Mouse (Mus musculus) intestine, embryonic 14.5 days (tissue): Measurements from ENCODE around the gene Kif3c. TPM values are rescaled to one million over a fixed set of nuclear protein-coding genes. Genes with fewer than 3 reads are reported as not detected.

Experiments
- polyA plus RNA-seq: library from polyadenylated mRNA; unstranded; fragments of >200 nt; fragmentation: Nextera tagmentation; extraction: Ambion mirVana; gene quantifications from 2 replicates; pipeline ENCODE4 v1.2.1, GENCODE M21; 2014

The Kif3c gene
- polyA plus RNA-seq, 1 experiment from 2014 or later: 11.5 TPM

Other genes starting within 250 kb of the Kif3c start
- gene Rab10, start 55.2 kb upstream of the Kif3c start, polyA plus RNA-seq: 73.4 and 76.3 TPM in 2 replicates
- gene Asxl2, start 61.7 kb downstream of the Kif3c start, polyA plus RNA-seq: 19.7 and 21.5 TPM in 2 replicates
- gene Dtnb, start 207.2 kb downstream of the Kif3c start, polyA plus RNA-seq: 32.6 and 32.8 TPM in 2 replicates